Mouse (Mus musculus) small intestine, adult 2 months (tissue): ENCODE measurements around the gene Pcgf2.

ENCODE experiments used
- CTCF ChIP-seq: fragments of 200-500 bp; IDR thresholded peaks from 2 replicates; pipeline ENCODE4 v1.5.1; 2012; ENCODE audit warnings: low read depth, mild to moderate bottlenecking, control low read depth, inconsistent platforms, low read length, moderate library complexity, mixed read lengths; ENCODE audit not compliant: insufficient replicate concordance, insufficient read length; ENCODE audit errors: extremely low read depth
- POLR2A ChIP-seq: fragments of 200-500 bp; IDR thresholded peaks from 2 replicates; pipeline ENCODE4 v1.6.1; 2012; ENCODE audit warnings: low read depth, mild to moderate bottlenecking, control low read depth, inconsistent platforms, low read length, moderate library complexity

- TF ChIP-seq CTCF: no peak
- TF ChIP-seq POLR2A: no peak
Observed at GRCm38 (mm10) chr11:97676050-97676754, 24.1 kb downstream of the Pcgf2 start.
